Mouse (Mus musculus): Measurements from ENCODE around the gene Olfr186.
"Not testable (repeated sequence)": the region's sequence is repeated elsewhere in the genome, so short reads cannot be mapped to it uniquely, and the experiment has no call there.

The Olfr186 gene

DNA sequence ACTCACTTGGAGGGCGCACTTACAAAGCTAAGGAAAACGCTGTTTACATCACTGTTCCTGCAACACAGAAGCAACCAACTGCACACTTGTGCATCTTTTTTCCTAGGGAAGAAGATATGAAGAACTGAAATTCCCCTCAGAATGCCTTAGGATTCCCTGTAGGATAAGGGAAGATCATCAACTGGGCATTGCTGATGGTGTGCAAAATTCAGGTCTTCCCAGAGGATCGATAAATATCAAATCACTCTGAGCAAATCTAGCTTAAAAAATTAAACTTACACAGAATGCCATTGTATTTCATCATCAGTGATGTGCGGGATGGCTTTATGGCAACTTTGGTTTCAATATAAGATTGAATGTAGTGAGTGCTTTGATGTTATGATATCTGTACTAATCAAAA lies at the start of gene Olfr186:
Olfr186 (minus strand) TSS at position 101 of the 400 bp plus-strand sequence.
- DNase-seq (ENCODE audit: low spot score) = no peak

DNA sequence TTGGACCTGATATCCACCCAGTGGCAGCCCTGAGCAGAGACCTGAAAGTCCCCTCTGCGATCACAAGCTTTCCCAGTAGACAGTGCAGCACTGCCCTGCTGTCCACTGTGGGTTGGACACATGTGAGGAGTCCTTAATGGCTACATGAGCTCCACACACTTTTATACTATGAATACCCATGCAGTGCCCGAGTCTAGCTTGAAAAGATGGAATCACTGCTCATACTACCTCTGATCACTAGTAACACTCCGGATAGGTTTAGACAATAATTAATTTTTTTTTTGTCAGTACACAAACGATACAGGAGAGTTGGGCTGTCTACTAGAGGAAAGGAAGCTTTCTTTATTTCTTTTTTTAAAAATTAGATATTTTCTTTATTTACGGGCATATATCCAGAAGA lies 47.8 kb upstream of the Olfr186 start, which contains the start of gene Olfr190:
Olfr190 (minus strand) TSS at position 101 of the 400 bp plus-strand sequence.
- no peak for DNase-seq (ENCODE audit: low spot score)

DNA sequence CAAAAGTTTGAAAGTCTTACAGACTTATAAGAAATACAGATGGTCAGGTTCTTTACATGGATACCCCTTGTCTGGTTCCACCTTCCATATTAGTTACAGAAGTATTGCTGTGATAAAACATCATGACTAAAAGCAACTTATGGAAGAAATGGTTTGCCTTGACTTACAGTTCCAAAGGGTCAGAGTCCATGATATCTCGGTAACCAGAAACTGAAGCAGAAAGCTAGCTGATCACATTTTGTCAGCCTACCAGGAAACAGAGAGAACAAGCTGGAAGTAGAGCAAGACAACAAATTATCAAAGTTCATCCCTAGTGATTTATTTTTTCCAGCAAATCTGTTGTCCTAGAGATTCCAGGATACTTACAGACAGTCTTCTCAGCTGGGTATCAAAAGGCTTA lies 43.4 kb upstream of the Olfr186 start:
- DNase-seq (ENCODE audit: low spot score) = no peak

DNA sequence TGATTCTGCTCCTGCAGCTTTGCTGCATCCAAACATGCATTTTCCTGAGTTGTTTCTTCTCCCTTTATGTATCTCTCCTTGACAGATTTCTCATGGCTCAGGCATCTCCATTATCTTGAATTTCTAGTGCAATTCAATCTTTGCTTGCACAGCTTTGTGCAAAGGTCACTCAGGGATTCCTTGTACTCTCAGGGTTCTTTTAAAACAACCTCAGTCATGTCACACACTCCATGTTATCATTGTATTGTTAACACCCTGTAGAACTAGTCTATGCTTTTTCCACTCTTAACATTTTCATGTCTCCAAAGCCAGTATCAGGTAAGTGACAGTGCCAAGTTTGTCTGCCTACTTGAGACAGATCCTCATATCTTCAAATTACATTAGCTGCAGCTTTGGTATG lies 41.7 kb upstream of the Olfr186 start:
- DNase-seq (ENCODE audit: low spot score) = no peak

DNA sequence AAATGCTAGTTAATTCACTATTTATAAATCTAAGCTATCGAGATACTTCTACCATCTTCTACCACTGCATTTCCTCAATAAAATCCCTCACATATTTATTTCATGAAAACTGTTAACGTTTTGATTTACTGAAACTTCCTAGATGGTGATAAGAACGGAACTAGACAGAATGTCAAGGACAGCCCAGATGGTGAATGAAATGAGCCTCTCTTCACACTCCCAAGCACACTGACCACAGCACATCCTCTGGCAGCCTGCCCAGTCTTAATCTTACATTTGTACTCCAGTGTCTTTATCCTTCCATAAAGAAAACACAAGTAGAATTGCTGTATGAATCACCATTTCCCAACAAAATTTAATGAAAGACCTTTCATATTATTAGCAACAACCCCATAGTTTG lies 32.3 kb upstream of the Olfr186 start:
- not testable (repeated sequence) for DNase-seq (ENCODE audit: low spot score)

DNA sequence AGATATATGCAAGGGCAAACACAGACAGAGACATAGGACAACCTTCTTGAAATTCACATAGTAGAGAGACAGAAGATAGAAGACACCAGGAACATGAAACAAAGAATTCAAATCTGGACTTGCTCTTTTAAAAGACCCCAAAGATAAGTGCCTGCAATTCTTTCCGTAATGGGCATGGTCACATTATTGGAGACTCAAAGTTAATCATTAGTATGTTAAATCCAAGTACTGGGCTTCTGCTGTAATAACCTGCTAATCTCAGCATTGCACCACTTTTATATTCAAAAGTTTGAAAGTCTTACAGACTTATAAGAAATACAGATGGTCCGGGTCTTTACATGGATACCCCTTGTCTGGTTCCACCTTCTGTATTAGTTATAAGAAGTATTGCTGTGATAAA lies 19.2 kb upstream of the Olfr186 start:
- not testable (repeated sequence) for DNase-seq (ENCODE audit: low spot score)

DNA sequence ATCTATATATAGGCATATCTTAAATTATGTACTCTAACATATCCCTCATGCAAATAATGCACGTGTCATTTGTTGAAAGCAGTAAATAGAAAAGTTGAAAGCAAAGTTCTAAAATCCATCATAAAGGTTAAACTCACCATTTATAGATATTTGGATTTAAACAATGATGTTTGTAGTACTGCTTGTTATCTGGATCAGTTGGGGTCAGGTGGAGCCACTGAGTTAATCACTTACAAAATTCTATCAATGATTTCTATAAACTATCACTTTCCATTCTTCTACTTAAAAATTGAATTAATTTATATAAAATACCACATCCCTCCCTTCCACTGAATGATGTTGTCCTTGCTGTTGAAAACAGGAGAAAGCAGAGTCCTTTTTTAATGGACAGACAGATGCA lies 18.8 kb upstream of the Olfr186 start:
- DNase-seq (ENCODE audit: low spot score) = no peak

DNA sequence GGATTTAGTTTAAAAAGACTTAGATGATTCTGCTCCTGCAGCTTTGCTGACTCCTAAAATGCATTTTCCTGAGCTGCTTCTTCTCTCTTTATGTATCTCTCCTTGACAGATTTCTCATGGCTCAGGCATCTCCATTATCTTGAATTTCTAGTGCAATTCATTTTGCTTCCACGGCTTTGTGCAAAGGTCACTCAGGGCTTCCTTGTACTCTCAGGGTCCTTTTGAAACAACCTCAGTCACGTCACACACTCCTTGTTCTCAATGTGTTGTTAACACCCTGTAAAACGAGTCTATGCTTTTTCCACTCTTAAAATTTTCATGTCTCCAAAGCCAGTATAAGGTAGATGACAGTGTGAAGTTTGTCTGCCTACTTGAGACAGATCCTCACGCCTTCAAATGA lies 17.5 kb upstream of the Olfr186 start:
- DNase-seq (ENCODE audit: low spot score) = no peak

DNA sequence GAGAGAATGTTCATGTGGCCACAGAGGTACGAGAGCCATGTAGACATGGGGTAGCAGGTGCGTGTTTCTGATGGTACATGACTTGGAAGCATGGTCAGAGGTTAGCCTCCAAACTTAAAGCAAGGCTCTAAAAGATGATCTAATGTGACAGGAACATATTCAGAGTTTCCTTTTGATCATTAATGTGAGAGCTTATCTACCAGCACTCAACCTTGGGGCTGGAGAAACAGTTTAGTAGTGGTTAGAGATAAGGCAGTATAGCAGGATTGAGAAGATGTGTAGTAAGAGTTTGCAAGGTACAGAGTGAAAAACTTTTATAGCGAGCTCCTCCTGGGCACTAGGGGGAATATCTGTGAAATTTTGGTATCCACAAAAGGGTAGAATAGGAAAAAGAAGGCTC lies 15.7 kb upstream of the Olfr186 start:
- DNase-seq (ENCODE audit: low spot score) = no peak

DNA sequence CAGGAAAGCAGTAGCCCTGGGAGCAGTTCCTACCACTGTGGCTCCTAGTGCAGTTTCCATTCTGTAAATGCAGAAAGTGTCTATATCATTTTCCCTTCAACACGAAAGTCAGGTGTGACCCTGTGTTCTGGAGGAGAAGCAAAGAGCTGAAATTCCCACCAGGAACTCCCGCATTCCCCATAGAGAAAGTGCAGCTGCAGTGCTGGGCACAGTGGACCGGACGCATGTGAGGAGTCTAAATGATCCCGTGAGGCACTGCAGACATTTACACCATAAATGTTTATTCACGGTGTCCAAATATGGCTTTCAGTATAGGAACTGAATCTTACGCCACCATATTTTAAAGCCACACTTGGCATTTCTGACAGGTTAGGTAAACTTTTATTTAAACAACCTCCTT lies 9.6 kb upstream of the Olfr186 start, which contains the start of gene Olfr187:
Olfr187 (minus strand) TSS at position 58 of the 400 bp plus-strand sequence.
- DNase-seq (ENCODE audit: low spot score) = no peak

DNA sequence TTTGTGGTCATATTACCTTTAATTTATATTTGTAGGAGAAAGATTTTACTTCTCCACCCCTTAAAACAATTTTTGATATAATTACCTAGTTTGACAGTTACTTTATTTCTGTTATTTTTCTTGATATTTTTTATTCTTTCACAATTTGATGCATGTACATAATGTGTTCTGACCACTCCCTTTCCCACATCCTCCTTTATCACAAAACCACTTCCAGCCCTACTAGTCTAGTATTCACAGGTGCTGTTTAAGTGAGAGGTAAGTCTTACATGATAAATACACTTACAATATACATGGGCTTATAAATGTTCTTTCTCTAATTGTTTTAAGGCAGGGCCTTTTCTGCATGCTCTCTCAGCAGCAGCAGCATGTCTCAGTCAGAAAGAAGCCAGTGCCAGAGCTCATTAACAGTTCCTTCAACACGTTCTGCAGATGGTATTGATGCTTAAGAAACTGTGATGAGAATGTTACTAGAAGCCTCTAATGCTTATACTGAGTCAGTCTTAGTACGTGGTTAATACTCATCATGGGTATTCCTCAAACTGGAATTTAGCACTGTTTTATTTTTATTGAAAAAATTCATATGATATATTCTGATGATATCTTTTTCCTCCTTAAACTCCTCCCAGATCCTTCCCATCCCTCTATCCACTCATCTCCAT lies 16.6 kb downstream of the Olfr186 start:
- DNase-seq (ENCODE audit: low spot score) = no peak

DNA sequence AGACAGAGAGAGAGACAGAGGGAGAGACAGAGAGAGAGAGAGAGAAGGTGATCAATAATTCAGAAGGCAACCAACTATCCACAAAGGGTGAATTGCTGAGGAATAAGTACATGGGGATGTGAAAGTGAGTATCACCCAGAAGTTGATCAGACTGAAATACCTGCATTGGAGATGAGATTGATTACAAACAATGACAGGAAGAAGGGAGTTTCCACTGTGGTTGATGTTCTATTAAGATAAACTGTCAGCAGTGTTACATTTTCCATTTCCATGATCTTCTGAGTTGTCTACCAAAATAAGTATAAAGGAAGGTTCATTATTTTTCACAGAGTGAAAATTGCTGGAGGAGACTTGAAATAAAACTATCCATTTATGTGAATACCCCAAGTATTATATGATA lies 22.9 kb downstream of the Olfr186 start:
- DNase-seq (ENCODE audit: low spot score) = no peak

DNA sequence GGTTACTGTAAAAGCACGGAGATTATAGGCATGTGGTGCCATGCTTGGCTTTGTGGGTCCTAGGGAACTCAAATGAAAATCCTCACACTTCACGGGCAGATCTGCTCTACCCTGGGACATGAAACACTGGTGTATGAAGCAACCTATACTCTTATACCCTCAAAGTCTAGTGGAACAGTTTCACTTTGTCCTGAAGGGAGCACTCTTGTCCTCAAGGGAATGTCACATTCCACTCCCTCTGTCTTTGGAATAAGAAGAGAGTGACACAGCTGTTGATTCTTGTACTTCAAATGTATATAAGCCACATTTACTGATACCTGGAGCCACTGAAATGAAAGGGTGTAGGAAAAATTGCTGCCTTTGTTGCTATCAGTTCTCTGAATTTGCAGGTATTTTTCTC lies 35.0 kb downstream of the Olfr186 start, which contains the start of gene Olfr183:
Olfr183 (plus strand) TSS at position 301 of the 400 bp plus-strand sequence.
- no peak for DNase-seq (ENCODE audit: low spot score)

All from testis, postnatal 14 days (tissue).